Mouse (Mus musculus): ENCODE measurements around the gene Evc. TPM values are rescaled to one million over a fixed set of nuclear protein-coding genes. Genes with fewer than 3 reads are reported as not detected.

Evc gene
- 1.9 and 2.9 TPM in 2 replicates for polyA plus RNA-seq (2015; fragmentation: Nextera tagmentation; extraction: Ambion mirVana)

DNA sequence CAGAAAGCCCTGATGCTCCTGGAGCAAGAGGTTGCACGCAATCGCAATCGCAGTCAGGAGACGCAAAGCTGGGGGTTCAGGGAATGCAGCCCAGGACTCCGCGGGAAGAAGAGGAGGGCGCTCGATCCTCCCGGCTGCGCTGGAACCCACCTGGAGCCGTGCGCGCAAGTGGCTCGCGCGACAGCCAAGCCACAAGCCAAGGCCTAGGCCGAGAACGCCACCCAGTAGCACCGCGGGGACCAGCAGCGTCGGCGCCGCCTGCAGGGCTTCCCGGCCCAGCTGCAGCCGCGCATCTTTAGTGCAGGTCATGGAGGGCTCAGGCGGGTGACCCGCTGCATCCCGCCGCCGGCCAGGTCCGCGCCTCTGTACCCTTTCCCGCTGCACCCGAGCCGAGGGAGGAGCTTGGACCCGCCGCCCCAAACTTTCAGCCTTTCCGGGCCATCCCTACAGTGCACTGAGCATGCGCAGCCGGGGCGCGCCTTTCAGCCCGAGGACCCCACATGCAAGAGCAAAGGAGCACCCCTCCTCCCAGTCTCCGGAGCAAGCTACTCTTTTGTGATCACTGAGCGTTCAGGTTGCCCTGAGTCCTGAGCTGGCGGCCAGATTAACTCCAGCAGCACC lies at the start of gene Evc:
TSS of gene Evc (minus strand) at position 410 of the 621 bp plus-strand sequence.

DNA sequence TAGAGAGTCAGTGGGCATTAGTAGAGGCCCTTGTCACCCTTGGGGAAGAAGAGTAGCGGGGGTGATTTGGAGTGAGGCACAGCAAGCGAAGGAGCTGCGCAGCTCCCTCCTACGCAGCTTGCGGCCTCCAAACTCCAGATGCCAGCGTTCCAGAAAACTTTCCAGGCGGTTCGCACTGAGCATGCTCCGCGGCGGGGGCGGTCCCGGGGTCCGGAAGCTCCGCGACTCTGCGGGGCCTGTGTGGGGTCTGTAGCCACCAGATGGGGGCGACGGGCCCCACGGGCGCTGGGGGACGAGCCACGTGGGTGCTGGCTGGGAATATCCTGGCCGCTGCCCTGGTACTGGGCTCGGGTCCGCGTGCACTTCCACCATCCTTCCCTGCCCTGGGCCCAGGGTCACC lies 1.6 kb upstream of the Evc start, which contains the start of gene Evc2:
TSS of gene Evc2 (plus strand) at position 212 of the 400 bp plus-strand sequence.

DNA sequence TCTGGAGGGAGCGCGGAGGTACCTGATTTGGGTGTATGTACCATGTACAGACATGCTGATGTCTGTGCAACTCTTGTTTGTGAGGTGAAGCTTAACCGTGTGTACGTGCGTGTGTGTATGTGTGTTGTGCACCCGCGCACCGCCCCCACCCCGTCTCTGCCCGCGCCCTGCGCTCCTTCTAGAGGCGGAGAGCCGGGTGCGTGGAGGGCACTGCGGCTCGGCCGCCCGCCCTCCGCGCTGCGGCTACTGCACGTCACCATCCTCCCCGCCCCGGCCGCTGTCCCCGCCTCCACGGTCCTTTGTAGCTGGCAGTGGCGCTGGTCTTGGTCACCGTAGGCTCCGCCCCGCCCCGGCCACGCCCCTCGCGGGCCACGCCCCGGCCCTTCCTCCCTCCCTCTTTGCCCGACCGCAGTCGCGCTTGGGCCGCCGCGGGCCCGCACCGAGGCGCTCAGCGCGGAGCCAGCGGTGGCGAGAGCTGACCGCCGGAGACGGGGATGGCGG lies 95.0 kb downstream of the Evc start, which contains the start of gene Crmp1:
TSS of gene Crmp1 (plus strand) at position 290 of the 501 bp plus-strand sequence.

Other genes starting within 250 kb of the Evc start
- 0.45 and 0.69 TPM in 2 replicates for gene Crmp1, start 95.0 kb downstream of the Evc start, polyA plus RNA-seq (2015; fragmentation: Nextera tagmentation; extraction: Ambion mirVana)
- gene Evc2, start 1.6 kb upstream of the Evc start, polyA plus RNA-seq (2015; fragmentation: Nextera tagmentation; extraction: Ambion mirVana): 1.3 and 2.0 TPM in 2 replicates

Measured in spleen, postnatal 0 days (tissue).